Mouse (Mus musculus) stomach, embryonic 15.5 days (tissue): ENCODE measurements around the gene Tnfrsf8. TPM values are rescaled to one million over a fixed set of nuclear protein-coding genes. Genes with fewer than 3 reads are reported as not detected.
A peak's percentile ranks its signal among the peaks of the same experiment; 100 is the strongest.

Experiments used
- ATAC-seq: fragments of 200-750 bp; cut with Nextera tagmentation; 2 replicates; pipeline ENCODE4 v1.8.0; 2017; ENCODE audit warnings: low read depth, moderate number of reproducible peaks, moderate TSS enrichment; ENCODE audit not compliant: insufficient read depth, low FRiP score
- H3K27ac ChIP-seq: fragments of 300-500 bp; sonication (generic); 2 replicates; pipeline ENCODE4 v1.5.1; 2015; ENCODE audit warnings: mild to moderate bottlenecking, inconsistent platforms
- H3K27me3 ChIP-seq: fragments of 300-500 bp; sonication (generic); replicated peaks from 2 replicates; pipeline ENCODE4 v1.6.1; 2015; ENCODE audit warnings: inconsistent platforms
- H3K36me3 ChIP-seq: fragments of 300-500 bp; sonication (generic); 2 replicates; pipeline ENCODE4 v1.6.1; 2015; ENCODE audit warnings: inconsistent platforms
- H3K4me1 ChIP-seq: fragments of 300-500 bp; sonication (generic); 2 replicates; pipeline ENCODE4 v1.6.1; 2015; ENCODE audit warnings: inconsistent platforms
- H3K4me2 ChIP-seq: fragments of 300-500 bp; sonication (generic); 2 replicates; pipeline ENCODE4 v1.6.1; 2015; ENCODE audit warnings: mild to moderate bottlenecking, inconsistent platforms
- H3K4me3 ChIP-seq: fragments of 300-500 bp; sonication (generic); replicated peaks from 2 replicates; pipeline ENCODE4 v1.5.1; 2015; ENCODE audit warnings: inconsistent platforms
- H3K9ac ChIP-seq: fragments of 300-500 bp; sonication (generic); 2 replicates; pipeline ENCODE4 v1.6.1; 2015; ENCODE audit warnings: inconsistent platforms
- H3K9me3 ChIP-seq: fragments of 300-500 bp; sonication (generic); 2 replicates; pipeline ENCODE4 v1.6.1; 2016; ENCODE audit warnings: inconsistent platforms
- whole genome bisulfite sequencing: fragments of 180-500 bp; shearing (Covaris S2); methylation state at CpG from one replicate; pipeline ENCODE4 v1.1.7; 2015; 5-methylcytosine and 5-hydroxymethylcytosine counted together
- polyA plus RNA-seq: library from polyadenylated mRNA; unstranded; fragments of >200 nt; fragmentation: Nextera tagmentation; extraction: Ambion mirVana; gene quantifications from 2 replicates; pipeline ENCODE4 v1.2.1, GENCODE M21; 2015

Gene Tnfrsf8
- polyA plus RNA-seq, 1 experiment from 2014 or later, result 0.09 TPM

- no peak overlapping the region for H3K4me2 ChIP-seq
- no peak overlapping the region for H3K27ac ChIP-seq
- no peak overlapping the region for H3K9ac ChIP-seq
- H3K9me3 ChIP-seq, result no peaks in the 10 kb centered on the region
- H3K4me1 ChIP-seq, result no peaks in the 10 kb centered on the region
- WGBS, result 86% methylated on average over 4 of the region's 4 CpGs
- H3K27me3 ChIP-seq, result no peaks in the 10 kb centered on the region
- no peak for ATAC-seq
- H3K4me3 ChIP-seq, result no peak overlapping the region
- H3K36me3 ChIP-seq, result no peaks in the 10 kb centered on the region
These were observed 10.9 kb downstream of the Tnfrsf8 start for GRCm38 (mm10) chr4:145304109-145304508.

- no peak for ATAC-seq
- Histone ChIP-seq H3K27me3 (no peaks in the 10 kb centered on the region), H3K4me3 (no peak overlapping the region), H3K27ac (no peak overlapping the region), H3K36me3 (no peaks in the 10 kb centered on the region), H3K9me3 (no peaks in the 10 kb centered on the region), H3K4me1 (no peaks in the 10 kb centered on the region), H3K4me2 (no peak overlapping the region), H3K9ac (no peak overlapping the region)
- 62% methylated on average over 3 of the region's 3 CpGs for WGBS
These were observed 12.9 kb downstream of the Tnfrsf8 start for GRCm38 (mm10) chr4:145302106-145302505.

- ATAC-seq, result no peak
- Histone ChIP-seq H3K9me3 (no peaks in the 10 kb centered on the region), H3K27me3 (no peaks in the 10 kb centered on the region), H3K27ac (no peak overlapping the region), H3K4me2 (no peak overlapping the region; the same call in 1 of the 2 replicates), H3K4me3 (no peak overlapping the region), H3K36me3 (no peaks in the 10 kb centered on the region), H3K9ac (no peak overlapping the region), H3K4me1 (no peaks in the 10 kb centered on the region)
- WGBS, result 48% methylated on average over 12 of the region's 12 CpGs
These were observed 14.6 kb downstream of the Tnfrsf8 start for GRCm38 (mm10) chr4:145300210-145300927.

- whole genome bisulfite sequencing, result 85% methylated on average over 8 of the region's 8 CpGs
- H3K27me3 ChIP-seq, result no peaks in the 10 kb centered on the region
- no peak for ATAC-seq
These were observed 15.6 kb downstream of the Tnfrsf8 start for GRCm38 (mm10) chr4:145299355-145299754.

GRCm38 (mm10) chr4:145298846-145299245, 16.1 kb downstream of the Tnfrsf8 start:
- WGBS, result 82% methylated on average over 7 of the region's 7 CpGs
- no peak overlapping the region for H3K27ac ChIP-seq
- no peaks in the 10 kb centered on the region for H3K36me3 ChIP-seq

More at GRCm38 (mm10) chr4:145299355-145299754, 15.6 kb downstream of the Tnfrsf8 start:
- no peaks in the 10 kb centered on the region for H3K9me3 ChIP-seq
- H3K4me1 ChIP-seq, result no peaks in the 10 kb centered on the region
- H3K9ac ChIP-seq, result no peak overlapping the region
- no peak overlapping the region for H3K4me3 ChIP-seq
- no peak overlapping the region for H3K4me2 ChIP-seq
- H3K36me3 ChIP-seq, result no peaks in the 10 kb centered on the region
- H3K27ac ChIP-seq, result no peak overlapping the region

GRCm38 (mm10) chr4:145295589-145296300, 19.2 kb downstream of the Tnfrsf8 start:
- H3K4me3 ChIP-seq, result no peak overlapping the region
- no peaks in the 10 kb centered on the region for H3K36me3 ChIP-seq
- H3K4me1 ChIP-seq, result no peaks in the 10 kb centered on the region
- H3K27ac ChIP-seq, result no peak overlapping the region
- H3K9me3 ChIP-seq, result no peaks in the 10 kb centered on the region
- no peak overlapping the region for H3K4me2 ChIP-seq
- WGBS, result 39% methylated on average over 5 of the region's 5 CpGs
- no peak for ATAC-seq
- no peak overlapping the region for H3K9ac ChIP-seq
- no peaks in the 10 kb centered on the region for H3K27me3 ChIP-seq

More at GRCm38 (mm10) chr4:145298846-145299245, 16.1 kb downstream of the Tnfrsf8 start:
- H3K9ac ChIP-seq, result no peak overlapping the region
- no peak for ATAC-seq
- no peaks in the 10 kb centered on the region for H3K4me1 ChIP-seq
- no peak overlapping the region for H3K4me3 ChIP-seq
- no peaks in the 10 kb centered on the region for H3K27me3 ChIP-seq
- H3K9me3 ChIP-seq, result no peaks in the 10 kb centered on the region
- H3K4me2 ChIP-seq, result no peak overlapping the region

GRCm38 (mm10) chr4:145294588-145294987, 20.4 kb downstream of the Tnfrsf8 start:
- Histone ChIP-seq H3K4me3 (no peak overlapping the region), H3K4me2 (no peak overlapping the region), H3K4me1 (no peaks in the 10 kb centered on the region), H3K9ac (no peak overlapping the region), H3K27me3 (no peaks in the 10 kb centered on the region), H3K27ac (no peak overlapping the region), H3K9me3 (no peaks in the 10 kb centered on the region), H3K36me3 (no peaks in the 10 kb centered on the region)
- ATAC-seq, result no peak
- WGBS, result 77% methylated on average over 5 of the region's 5 CpGs

GRCm38 (mm10) chr4:145286369-145287120, 28.4 kb downstream of the Tnfrsf8 start:
- H3K27ac ChIP-seq, result no peak overlapping the region
- H3K4me1 ChIP-seq, result no peaks in the 10 kb centered on the region
- no peaks in the 10 kb centered on the region for H3K9me3 ChIP-seq
- ATAC-seq, result peak; percentile 65
- H3K36me3 ChIP-seq, result no peaks in the 10 kb centered on the region
- no peak overlapping the region for H3K4me3 ChIP-seq
- no peaks in the 10 kb centered on the region for H3K27me3 ChIP-seq
- no peak overlapping the region for H3K4me2 ChIP-seq
- 48% methylated on average over 4 of the region's 4 CpGs for WGBS
- H3K9ac ChIP-seq, result no peak overlapping the region

- Histone ChIP-seq H3K4me2 (no peak overlapping the region), H3K27me3 (no peaks in the 10 kb centered on the region), H3K4me3 (no peak overlapping the region), H3K27ac (no peak overlapping the region), H3K4me1 (no peaks in the 10 kb centered on the region), H3K9me3 (no peaks in the 10 kb centered on the region), H3K36me3 (no peaks in the 10 kb centered on the region), H3K9ac (no peak overlapping the region)
- ATAC-seq, result no peak
- WGBS, result 91% methylated on average over 4 of the region's 4 CpGs
These were observed 30.3 kb downstream of the Tnfrsf8 start for GRCm38 (mm10) chr4:145284675-145285074.

GRCm38 (mm10) chr4:145283441-145283840, 31.5 kb downstream of the Tnfrsf8 start:
- H3K27ac ChIP-seq, result no peak overlapping the region
- no peak overlapping the region for H3K4me3 ChIP-seq
- H3K4me1 ChIP-seq, result no peaks in the 10 kb centered on the region
- no peak for ATAC-seq
- H3K36me3 ChIP-seq, result no peaks in the 10 kb centered on the region
- WGBS, result 70% methylated on average over 6 of the region's 6 CpGs
- H3K9me3 ChIP-seq, result no peaks in the 10 kb centered on the region
- H3K27me3 ChIP-seq, result no peaks in the 10 kb centered on the region
- H3K4me2 ChIP-seq, result no peak overlapping the region
- H3K9ac ChIP-seq, result no peak overlapping the region

GRCm38 (mm10) chr4:145280966-145281365, 34.0 kb downstream of the Tnfrsf8 start:
- no peak for ATAC-seq
- H3K27ac ChIP-seq, result no peak overlapping the region

More at GRCm38 (mm10) chr4:145280966-145281365, 34.0 kb downstream of the Tnfrsf8 start:
- 92% methylated on average over 6 of the region's 6 CpGs for WGBS
- Histone ChIP-seq H3K27me3 (no peaks in the 10 kb centered on the region), H3K36me3 (no peaks in the 10 kb centered on the region), H3K9me3 (no peaks in the 10 kb centered on the region), H3K4me3 (no peak overlapping the region), H3K9ac (no peak overlapping the region), H3K4me1 (no peaks in the 10 kb centered on the region), H3K4me2 (no peak overlapping the region)
